Mouse (Mus musculus): ENCODE measurements at regions not wholly inside any gene's neighbourhood (a gene's known extent, or its start where the extent isn't known, plus 50 kb on each side); places are given as distances from the start of the nearest gene placed in this dataset.
"Not testable (repeated sequence)": the region's sequence is repeated elsewhere in the genome, so short reads cannot be mapped to it uniquely, and the experiment has no call there.

- Histone ChIP-seq H3K4me3 (replicated peaks; ENCODE audit: low read depth, low read length) (no peak overlapping the region), H3K9ac (ENCODE audit: low read depth, low read length) (no peak overlapping the region), H3K27me3 (ENCODE audit: insufficient read depth, low read length) (no peaks in the 10 kb centered on the region), H3K4me2 (ENCODE audit: low read length) (no peak overlapping the region), H3K27ac (no peak overlapping the region), H3K4me1 (replicated peaks; ENCODE audit: insufficient read depth, low read length) (no peaks in the 10 kb centered on the region), H3K9me3 (replicated peaks; ENCODE audit: low read length) (no peaks in the 10 kb centered on the region), H3K36me3 (ENCODE audit: insufficient read depth, low read length) (no peaks in the 10 kb centered on the region)
- DNase-seq (ENCODE audit: low spot score) (no peak), ATAC-seq (replicated peaks; ENCODE audit: low FRiP score, low read depth) (no peak)
- WGBS, result 59% methylated on average over 4 of the region's 4 CpGs
- TF ChIP-seq CTCF (IDR thresholded peaks at IDR 0.05; ENCODE audit: low read depth), result no peak
These were observed 129.2 kb upstream of the Tenm4 start for GRCm38 (mm10) chr7:96041806-96042205.

GRCm38 (mm10) chr7:96051631-96052030 lies 119.4 kb upstream of the Tenm4 start:
- no peak for TF ChIP-seq CTCF (IDR thresholded peaks at IDR 0.05; ENCODE audit: low read depth)
- WGBS, result 93% methylated on average over 1 of the region's 1 CpGs
- Histone ChIP-seq H3K4me1 (replicated peaks; ENCODE audit: insufficient read depth, low read length) (no peaks in the 10 kb centered on the region), H3K27me3 (ENCODE audit: insufficient read depth, low read length) (no peaks in the 10 kb centered on the region), H3K4me3 (replicated peaks; ENCODE audit: low read depth, low read length) (no peak overlapping the region), H3K4me2 (ENCODE audit: low read length) (no peak overlapping the region), H3K9ac (ENCODE audit: low read depth, low read length) (no peak overlapping the region), H3K27ac (no peak overlapping the region), H3K36me3 (ENCODE audit: insufficient read depth, low read length) (no peaks in the 10 kb centered on the region), H3K9me3 (replicated peaks; ENCODE audit: low read length) (no peaks in the 10 kb centered on the region)
- ATAC-seq (replicated peaks; ENCODE audit: low FRiP score, low read depth) (no peak), DNase-seq (ENCODE audit: low spot score) (no peak)

- not testable (repeated sequence) for H3K27ac ChIP-seq; H3K9me3 ChIP-seq (replicated peaks; ENCODE audit: low read length); H3K4me3 ChIP-seq (replicated peaks; ENCODE audit: low read depth, low read length); ATAC-seq (replicated peaks; ENCODE audit: low FRiP score, low read depth); H3K9ac ChIP-seq (ENCODE audit: low read depth, low read length); H3K27me3 ChIP-seq (ENCODE audit: insufficient read depth, low read length); H3K4me1 ChIP-seq (replicated peaks; ENCODE audit: insufficient read depth, low read length); H3K4me2 ChIP-seq (ENCODE audit: low read length); H3K36me3 ChIP-seq (ENCODE audit: insufficient read depth, low read length)
- DNase-seq (ENCODE audit: low spot score), result peak; percentile 9
- 87% methylated on average over 1 of the region's 1 CpGs for WGBS
These were observed 109.4 kb upstream of the Tenm4 start for GRCm38 (mm10) chr7:96061599-96061998.

- no peak for TF ChIP-seq CTCF (IDR thresholded peaks at IDR 0.05; ENCODE audit: low read depth)
- Histone ChIP-seq H3K9me3 (replicated peaks; ENCODE audit: low read length) (no peaks in the 10 kb centered on the region), H3K4me1 (replicated peaks; ENCODE audit: insufficient read depth, low read length) (no peaks in the 10 kb centered on the region), H3K27me3 (ENCODE audit: insufficient read depth, low read length) (no peaks in the 10 kb centered on the region), H3K36me3 (ENCODE audit: insufficient read depth, low read length) (no peaks in the 10 kb centered on the region), H3K4me3 (replicated peaks; ENCODE audit: low read depth, low read length) (no peak overlapping the region), H3K9ac (ENCODE audit: low read depth, low read length) (no peak overlapping the region), H3K4me2 (ENCODE audit: low read length) (no peak overlapping the region), H3K27ac (no peak overlapping the region)
- ATAC-seq (replicated peaks; ENCODE audit: low FRiP score, low read depth) (no peak), DNase-seq (ENCODE audit: low spot score) (no peak)
- WGBS, result 93% methylated on average over 1 of the region's 1 CpGs
These were observed 92.5 kb upstream of the Tenm4 start for GRCm38 (mm10) chr7:96078511-96078910.

GRCm38 (mm10) chr7:96081676-96082075 lies 89.4 kb upstream of the Tenm4 start:
- WGBS, result 22% methylated on average over 4 of the region's 4 CpGs
- Histone ChIP-seq H3K4me3 (replicated peaks; ENCODE audit: low read depth, low read length) (no peak overlapping the region), H3K4me1 (replicated peaks; ENCODE audit: insufficient read depth, low read length) (no peaks in the 10 kb centered on the region), H3K27ac (no peak overlapping the region), H3K4me2 (ENCODE audit: low read length) (no peak overlapping the region), H3K9me3 (replicated peaks; ENCODE audit: low read length) (no peaks in the 10 kb centered on the region), H3K36me3 (ENCODE audit: insufficient read depth, low read length) (no peaks in the 10 kb centered on the region), H3K27me3 (ENCODE audit: insufficient read depth, low read length) (no peaks in the 10 kb centered on the region), H3K9ac (ENCODE audit: low read depth, low read length) (no peak overlapping the region)
- no peak for ATAC-seq (replicated peaks; ENCODE audit: low FRiP score, low read depth)
- DNase-seq (ENCODE audit: low spot score), result peak; percentile 66
- TF ChIP-seq CTCF (IDR thresholded peaks at IDR 0.05; ENCODE audit: low read depth), result no peak

- H3K9me3 ChIP-seq (replicated peaks; ENCODE audit: low read length), result no peaks in the 10 kb centered on the region
- no peak overlapping the region for H3K4me3 ChIP-seq (replicated peaks; ENCODE audit: low read depth, low read length)
- 83% methylated on average over 4 of the region's 4 CpGs for WGBS
- H3K9ac ChIP-seq (ENCODE audit: low read depth, low read length), result no peak overlapping the region
- no peaks in the 10 kb centered on the region for H3K4me1 ChIP-seq (replicated peaks; ENCODE audit: insufficient read depth, low read length)
- H3K27ac ChIP-seq, result no peak overlapping the region
- no peak for ATAC-seq (replicated peaks; ENCODE audit: low FRiP score, low read depth)
- no peaks in the 10 kb centered on the region for H3K27me3 ChIP-seq (ENCODE audit: insufficient read depth, low read length)
- H3K36me3 ChIP-seq (ENCODE audit: insufficient read depth, low read length), result no peaks in the 10 kb centered on the region
- no peak for DNase-seq (ENCODE audit: low spot score)
- H3K4me2 ChIP-seq (ENCODE audit: low read length), result no peak overlapping the region
- TF ChIP-seq CTCF (IDR thresholded peaks at IDR 0.05; ENCODE audit: low read depth), result no peak
These were observed 75.9 kb upstream of the Tenm4 start for GRCm38 (mm10) chr7:96095185-96095584.

GRCm38 (mm10) chr7:96095752-96096151 lies 75.3 kb upstream of the Tenm4 start:
- no peak for ATAC-seq (replicated peaks; ENCODE audit: low FRiP score, low read depth)
- WGBS, result 80% methylated on average over 3 of the region's 3 CpGs
- no peak for DNase-seq (ENCODE audit: low spot score)
- H3K27me3 ChIP-seq (ENCODE audit: insufficient read depth, low read length), result no peaks in the 10 kb centered on the region
- no peak for TF ChIP-seq CTCF (IDR thresholded peaks at IDR 0.05; ENCODE audit: low read depth)
- H3K4me2 ChIP-seq (ENCODE audit: low read length), result no peak overlapping the region
- H3K4me1 ChIP-seq (replicated peaks; ENCODE audit: insufficient read depth, low read length), result no peaks in the 10 kb centered on the region
- H3K36me3 ChIP-seq (ENCODE audit: insufficient read depth, low read length), result no peaks in the 10 kb centered on the region
- no peak overlapping the region for H3K9ac ChIP-seq (ENCODE audit: low read depth, low read length)
- H3K4me3 ChIP-seq (replicated peaks; ENCODE audit: low read depth, low read length), result no peak overlapping the region
- no peak overlapping the region for H3K27ac ChIP-seq
- no peaks in the 10 kb centered on the region for H3K9me3 ChIP-seq (replicated peaks; ENCODE audit: low read length)

Measured in kidney, postnatal 0 days (tissue).